Mouse (Mus musculus) cerebellum, postnatal 36 days (tissue): ENCODE measurements around the gene Pou2f2.

Experiments used
- DNase-seq, 2 experiments: peaks; one replicate each; pipeline ENCODE4 v3.0.0; 2021 to 2022; ENCODE audit warnings: mixed read lengths in 2 of 2

Pou2f2 gene

GRCm38 (mm10) chr7:25141761-25142160 lies 37.8 kb downstream of the Pou2f2 start:
- no peak for DNase-seq

- no peak for DNase-seq
Observed at GRCm38 (mm10) chr7:25137553-25137952, 42.0 kb downstream of the Pou2f2 start.

- DNase-seq: peak; percentile 84 to 88
Observed at GRCm38 (mm10) chr7:25133092-25134049, 46.2 kb downstream of the Pou2f2 start.

- no peak for DNase-seq
Observed at GRCm38 (mm10) chr7:25132318-25132960, 47.1 kb downstream of the Pou2f2 start.

- no peak for DNase-seq
Observed at GRCm38 (mm10) chr7:25131247-25131646, 48.3 kb downstream of the Pou2f2 start.

- no peak for DNase-seq
Observed at GRCm38 (mm10) chr7:25130565-25130964, 49.0 kb downstream of the Pou2f2 start.

GRCm38 (mm10) chr7:25129390-25129979 lies 50.0 kb downstream of the Pou2f2 start:
- no peak for DNase-seq

- no peak for DNase-seq
Observed at GRCm38 (mm10) chr7:25127971-25128370, 51.6 kb downstream of the Pou2f2 start.

GRCm38 (mm10) chr7:25125716-25126281 lies 53.7 kb downstream of the Pou2f2 start:
- DNase-seq: no peak

GRCm38 (mm10) chr7:25121240-25121786 lies 58.2 kb downstream of the Pou2f2 start:
- DNase-seq: no peak

GRCm38 (mm10) chr7:25120061-25120834 lies 59.3 kb downstream of the Pou2f2 start:
- DNase-seq: no peak

GRCm38 (mm10) chr7:25112956-25113603 lies 66.4 kb downstream of the Pou2f2 start:
- DNase-seq: no peak

- DNase-seq: peak; percentile 70 to 72
Observed at GRCm38 (mm10) chr7:25112178-25112955, 67.2 kb downstream of the Pou2f2 start.

GRCm38 (mm10) chr7:25110336-25110735 lies 69.2 kb downstream of the Pou2f2 start:
- DNase-seq: peak in 1 of 2 experiments; percentile 25

- DNase-seq: no peak
Observed at GRCm38 (mm10) chr7:25109355-25109754, 70.2 kb downstream of the Pou2f2 start.

GRCm38 (mm10) chr7:25106790-25107502 lies 72.6 kb downstream of the Pou2f2 start:
- no peak for DNase-seq

- peak; percentile 82 to 84 for DNase-seq
Observed at GRCm38 (mm10) chr7:25105411-25106160, 73.9 kb downstream of the Pou2f2 start.

GRCm38 (mm10) chr7:25099581-25099980 lies 79.9 kb downstream of the Pou2f2 start:
- DNase-seq: no peak

- no peak for DNase-seq
Observed at GRCm38 (mm10) chr7:25098169-25098568, 81.4 kb downstream of the Pou2f2 start.
